Mouse (Mus musculus): ENCODE data around the gene Nt5c1a.

- no peak for TF ChIP-seq CTCF (IDR thresholded peaks at IDR 0.05; ENCODE audit: low read depth, low read length)
- no peak for TF ChIP-seq GATA1 (IDR thresholded peaks at IDR 0.05; ENCODE audit: borderline replicate concordance, low read length)
- no peak for TF ChIP-seq POLR2AphosphoS5 (IDR thresholded peaks at IDR 0.05; ENCODE audit: insufficient replicate concordance, low read depth, low read length)
Measured at GRCm38 (mm10) chr4:123171811-123172210, 29.5 kb upstream of the Nt5c1a start.

Data from G1E (cell line).